Mouse (Mus musculus): ENCODE measurements around the gene Slc2a1. TPM values are rescaled to one million over a fixed set of nuclear protein-coding genes. Genes with fewer than 3 reads are reported as not detected.

The Slc2a1 gene
- polyA plus RNA-seq, 1 experiment from 2014 or later = 137 TPM

- Histone ChIP-seq H3K4me2 (replicated peaks; ENCODE audit: low read depth, low read length) (peak overlapping the region; percentile 37), H3K4me3 (ENCODE audit: low read depth, low read length) (no peak overlapping the region), H3K9ac (ENCODE audit: low read depth, low read length) (peak overlapping the region; percentile 31; the same call in 1 of the 2 replicates), H3K9me3 (ENCODE audit: control insufficient read depth, low read length) (no peaks in the 10 kb centered on the region), H3K4me1 (replicated peaks; ENCODE audit: control insufficient read depth, insufficient read depth, low read length) (no peaks in the 10 kb centered on the region), H3K27me3 (ENCODE audit: control insufficient read depth, insufficient read depth, low read length) (no peaks in the 10 kb centered on the region), H3K27ac (ENCODE audit: low read depth, low read length) (no peak overlapping the region), H3K36me3 (ENCODE audit: control insufficient read depth, insufficient read depth, low read length) (no peaks in the 10 kb centered on the region)
- peak; percentile 82 for DNase-seq (ENCODE audit: low spot score)
- peak; percentile 62; the same call in 1 of the 2 replicates for ATAC-seq (ENCODE audit: low FRiP score)
- 30% methylated on average over 24 of the region's 24 CpGs for WGBS
These were observed 33.8 kb downstream of the Slc2a1 start for GRCm38 (mm10) chr4:119142230-119142871.

- Histone ChIP-seq H3K4me1 (replicated peaks; ENCODE audit: control insufficient read depth, insufficient read depth, low read length) (no peaks in the 10 kb centered on the region), H3K9me3 (ENCODE audit: control insufficient read depth, low read length) (no peaks in the 10 kb centered on the region), H3K4me2 (replicated peaks; ENCODE audit: low read depth, low read length) (no peak overlapping the region), H3K27ac (ENCODE audit: low read depth, low read length) (no peak overlapping the region), H3K9ac (ENCODE audit: low read depth, low read length) (no peak overlapping the region), H3K4me3 (ENCODE audit: low read depth, low read length) (no peak overlapping the region), H3K36me3 (ENCODE audit: control insufficient read depth, insufficient read depth, low read length) (no peaks in the 10 kb centered on the region), H3K27me3 (ENCODE audit: control insufficient read depth, insufficient read depth, low read length) (no peaks in the 10 kb centered on the region)
- ATAC-seq (ENCODE audit: low FRiP score) (no peak), DNase-seq (ENCODE audit: low spot score) (no peak)
- 88% methylated on average over 7 of the region's 7 CpGs for WGBS
These were observed 38.3 kb downstream of the Slc2a1 start for GRCm38 (mm10) chr4:119146816-119147215.

GRCm38 (mm10) chr4:119147347-119147746 is 38.8 kb downstream of the Slc2a1 start:
- Histone ChIP-seq H3K27ac (ENCODE audit: low read depth, low read length) (no peak overlapping the region), H3K9me3 (ENCODE audit: control insufficient read depth, low read length) (no peaks in the 10 kb centered on the region), H3K9ac (ENCODE audit: low read depth, low read length) (no peak overlapping the region), H3K36me3 (ENCODE audit: control insufficient read depth, insufficient read depth, low read length) (no peaks in the 10 kb centered on the region), H3K4me1 (replicated peaks; ENCODE audit: control insufficient read depth, insufficient read depth, low read length) (no peaks in the 10 kb centered on the region), H3K27me3 (ENCODE audit: control insufficient read depth, insufficient read depth, low read length) (no peaks in the 10 kb centered on the region), H3K4me3 (ENCODE audit: low read depth, low read length) (no peak overlapping the region), H3K4me2 (replicated peaks; ENCODE audit: low read depth, low read length) (no peak overlapping the region)
- no peak for DNase-seq (ENCODE audit: low spot score)
- 90% methylated on average over 5 of the region's 5 CpGs for WGBS
- no peak for ATAC-seq (ENCODE audit: low FRiP score)

GRCm38 (mm10) chr4:119148741-119149140 is 40.2 kb downstream of the Slc2a1 start:
- Histone ChIP-seq H3K9ac (ENCODE audit: low read depth, low read length) (no peak overlapping the region), H3K36me3 (ENCODE audit: control insufficient read depth, insufficient read depth, low read length) (no peaks in the 10 kb centered on the region), H3K4me2 (replicated peaks; ENCODE audit: low read depth, low read length) (no peak overlapping the region), H3K9me3 (ENCODE audit: control insufficient read depth, low read length) (no peaks in the 10 kb centered on the region), H3K4me1 (replicated peaks; ENCODE audit: control insufficient read depth, insufficient read depth, low read length) (no peaks in the 10 kb centered on the region), H3K4me3 (ENCODE audit: low read depth, low read length) (no peak overlapping the region), H3K27ac (ENCODE audit: low read depth, low read length) (no peak overlapping the region), H3K27me3 (ENCODE audit: control insufficient read depth, insufficient read depth, low read length) (no peaks in the 10 kb centered on the region)
- 92% methylated on average over 11 of the region's 11 CpGs for WGBS
- DNase-seq (ENCODE audit: low spot score) = no peak
- ATAC-seq (ENCODE audit: low FRiP score) = no peak

DNA sequence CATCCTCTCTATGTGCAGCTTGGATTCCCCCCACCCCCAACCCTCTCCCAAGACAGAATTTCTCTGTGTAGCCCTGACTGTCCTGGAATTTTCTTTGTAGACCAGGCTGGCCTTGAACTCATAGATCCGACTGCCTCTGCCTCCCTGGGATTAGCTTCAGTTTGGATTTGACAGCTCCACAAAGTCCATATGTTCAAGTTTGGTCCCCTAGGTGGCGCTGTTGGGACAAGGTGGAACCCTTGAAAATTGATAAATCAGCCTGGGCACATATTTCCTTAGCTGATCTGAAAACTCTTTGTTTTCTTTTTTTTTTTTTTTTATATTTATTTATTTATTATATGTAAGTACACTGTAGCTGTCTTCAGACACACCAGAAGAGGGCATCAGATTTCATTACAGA is 48.7 kb downstream of the Slc2a1 start:
- no peaks in the 10 kb centered on the region for H3K4me1 ChIP-seq (replicated peaks; ENCODE audit: control insufficient read depth, insufficient read depth, low read length)
- no peaks in the 10 kb centered on the region for H3K27me3 ChIP-seq (ENCODE audit: control insufficient read depth, insufficient read depth, low read length)
- H3K4me3 ChIP-seq (ENCODE audit: low read depth, low read length) = no peak overlapping the region
- DNase-seq (ENCODE audit: low spot score) (peak; percentile 71), ATAC-seq (ENCODE audit: low FRiP score) (no peak)
- no peak overlapping the region for H3K4me2 ChIP-seq (replicated peaks; ENCODE audit: low read depth, low read length)
- WGBS = 37% methylated on average over 2 of the region's 2 CpGs
- H3K36me3 ChIP-seq (ENCODE audit: control insufficient read depth, insufficient read depth, low read length) = no peaks in the 10 kb centered on the region
- no peak overlapping the region for H3K9ac ChIP-seq (ENCODE audit: low read depth, low read length)
- H3K9me3 ChIP-seq (ENCODE audit: control insufficient read depth, low read length) = no peaks in the 10 kb centered on the region
- no peak overlapping the region for H3K27ac ChIP-seq (ENCODE audit: low read depth, low read length)

GRCm38 (mm10) chr4:119157891-119158290 is 49.4 kb downstream of the Slc2a1 start:
- Histone ChIP-seq H3K27ac (ENCODE audit: low read depth, low read length) (no peak overlapping the region), H3K4me1 (replicated peaks; ENCODE audit: control insufficient read depth, insufficient read depth, low read length) (no peaks in the 10 kb centered on the region), H3K27me3 (ENCODE audit: control insufficient read depth, insufficient read depth, low read length) (no peaks in the 10 kb centered on the region), H3K9ac (ENCODE audit: low read depth, low read length) (no peak overlapping the region), H3K4me3 (ENCODE audit: low read depth, low read length) (no peak overlapping the region), H3K4me2 (replicated peaks; ENCODE audit: low read depth, low read length) (no peak overlapping the region), H3K9me3 (ENCODE audit: control insufficient read depth, low read length) (no peaks in the 10 kb centered on the region), H3K36me3 (ENCODE audit: control insufficient read depth, insufficient read depth, low read length) (no peaks in the 10 kb centered on the region)
- DNase-seq (ENCODE audit: low spot score) (no peak), ATAC-seq (ENCODE audit: low FRiP score) (no peak)
- 88% methylated on average over 5 of the region's 5 CpGs for WGBS

DNA sequence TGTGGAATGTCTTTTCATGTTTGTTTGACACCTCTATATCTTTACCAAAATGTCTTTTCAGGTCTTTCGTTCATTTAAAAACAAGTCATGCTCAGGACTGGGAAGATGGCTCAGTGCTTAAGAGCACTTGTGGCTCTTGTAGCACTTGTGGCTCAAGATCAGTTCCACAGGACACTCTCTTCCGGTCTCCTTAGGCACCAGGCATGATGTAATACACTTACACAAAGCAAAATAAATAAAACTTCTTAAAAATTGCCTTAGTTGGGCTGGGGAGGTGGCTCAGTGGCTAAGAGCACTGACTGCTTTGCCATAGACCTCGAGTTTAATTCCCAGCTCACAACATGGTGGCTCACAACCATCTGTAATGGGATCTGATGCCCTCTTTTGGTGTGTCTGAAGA is 52.8 kb downstream of the Slc2a1 start:
- ATAC-seq (ENCODE audit: low FRiP score) = no peak
- H3K4me3 ChIP-seq (ENCODE audit: low read depth, low read length) = no peak overlapping the region
- no peak overlapping the region for H3K9ac ChIP-seq (ENCODE audit: low read depth, low read length)
- H3K27me3 ChIP-seq (ENCODE audit: control insufficient read depth, insufficient read depth, low read length) = no peaks in the 10 kb centered on the region
- DNase-seq (ENCODE audit: low spot score) = no peak
- H3K4me1 ChIP-seq (replicated peaks; ENCODE audit: control insufficient read depth, insufficient read depth, low read length) = no peaks in the 10 kb centered on the region
- no peaks in the 10 kb centered on the region for H3K36me3 ChIP-seq (ENCODE audit: control insufficient read depth, insufficient read depth, low read length)
- no peak overlapping the region for H3K4me2 ChIP-seq (replicated peaks; ENCODE audit: low read depth, low read length)
- no peaks in the 10 kb centered on the region for H3K9me3 ChIP-seq (ENCODE audit: control insufficient read depth, low read length)
- H3K27ac ChIP-seq (ENCODE audit: low read depth, low read length) = no peak overlapping the region
- 74% methylated on average over 3 of the region's 3 CpGs for WGBS

DNA sequence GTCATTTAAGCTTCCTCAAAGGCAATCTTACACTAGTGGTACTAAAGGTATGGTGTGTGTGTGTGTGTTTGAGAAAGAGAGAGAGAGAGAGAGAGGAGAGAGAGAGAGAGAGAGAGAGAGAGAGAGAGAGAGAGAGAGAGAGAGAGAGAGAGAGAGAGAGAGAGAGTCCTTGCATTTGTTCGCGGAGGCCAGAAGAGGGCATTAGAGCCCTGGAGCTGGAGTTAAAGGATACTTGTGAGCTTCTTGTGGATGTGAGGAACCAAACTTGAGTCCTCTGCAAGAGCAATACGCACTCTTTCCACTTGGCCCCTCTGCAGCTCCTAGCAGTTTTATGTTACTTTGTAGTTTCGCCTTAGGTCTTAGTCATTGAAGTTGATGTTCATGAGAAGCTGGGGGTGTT is 54.5 kb downstream of the Slc2a1 start:
- 69% methylated on average over 4 of the region's 4 CpGs for WGBS
- no peaks in the 10 kb centered on the region for H3K4me1 ChIP-seq (replicated peaks; ENCODE audit: control insufficient read depth, insufficient read depth, low read length)
- H3K4me3 ChIP-seq (ENCODE audit: low read depth, low read length) = no peak overlapping the region
- H3K9ac ChIP-seq (ENCODE audit: low read depth, low read length) = no peak overlapping the region
- H3K9me3 ChIP-seq (ENCODE audit: control insufficient read depth, low read length) = no peaks in the 10 kb centered on the region
- DNase-seq (ENCODE audit: low spot score) = no peak
- H3K27me3 ChIP-seq (ENCODE audit: control insufficient read depth, insufficient read depth, low read length) = no peaks in the 10 kb centered on the region
- H3K27ac ChIP-seq (ENCODE audit: low read depth, low read length) = no peak overlapping the region
- H3K36me3 ChIP-seq (ENCODE audit: control insufficient read depth, insufficient read depth, low read length) = no peaks in the 10 kb centered on the region
- H3K4me2 ChIP-seq (replicated peaks; ENCODE audit: low read depth, low read length) = no peak overlapping the region
- ATAC-seq (ENCODE audit: low FRiP score) = no peak

GRCm38 (mm10) chr4:119165916-119166315 is 57.4 kb downstream of the Slc2a1 start:
- H3K27me3 ChIP-seq (ENCODE audit: control insufficient read depth, insufficient read depth, low read length) = no peaks in the 10 kb centered on the region
- H3K9me3 ChIP-seq (ENCODE audit: control insufficient read depth, low read length) = no peaks in the 10 kb centered on the region
- no peaks in the 10 kb centered on the region for H3K4me1 ChIP-seq (replicated peaks; ENCODE audit: control insufficient read depth, insufficient read depth, low read length)
- DNase-seq (ENCODE audit: low spot score) = no peak
- ATAC-seq (ENCODE audit: low FRiP score) = no peak
- peaks cover 5% of the 10 kb centered on the region; the same call in 1 of the 2 replicates for H3K36me3 ChIP-seq (ENCODE audit: control insufficient read depth, insufficient read depth, low read length)
- H3K4me3 ChIP-seq (ENCODE audit: low read depth, low read length) = no peak overlapping the region
- no peak overlapping the region for H3K27ac ChIP-seq (ENCODE audit: low read depth, low read length)
- H3K9ac ChIP-seq (ENCODE audit: low read depth, low read length) = no peak overlapping the region
- no peak overlapping the region for H3K4me2 ChIP-seq (replicated peaks; ENCODE audit: low read depth, low read length)
- WGBS = 81% methylated on average over 7 of the region's 7 CpGs
